Mouse (Mus musculus) layer of hippocampus, adult 9-11 months (tissue): ENCODE measurements around the gene Cdc5l.
"Not testable (repeated sequence)": the region's sequence is repeated elsewhere in the genome, so short reads cannot be mapped to it uniquely, and the experiment has no call there.

Source experiments
- DNase-seq: peaks from one replicate; pipeline ENCODE4 v3.0.0; 2022

The Cdc5l gene

DNA sequence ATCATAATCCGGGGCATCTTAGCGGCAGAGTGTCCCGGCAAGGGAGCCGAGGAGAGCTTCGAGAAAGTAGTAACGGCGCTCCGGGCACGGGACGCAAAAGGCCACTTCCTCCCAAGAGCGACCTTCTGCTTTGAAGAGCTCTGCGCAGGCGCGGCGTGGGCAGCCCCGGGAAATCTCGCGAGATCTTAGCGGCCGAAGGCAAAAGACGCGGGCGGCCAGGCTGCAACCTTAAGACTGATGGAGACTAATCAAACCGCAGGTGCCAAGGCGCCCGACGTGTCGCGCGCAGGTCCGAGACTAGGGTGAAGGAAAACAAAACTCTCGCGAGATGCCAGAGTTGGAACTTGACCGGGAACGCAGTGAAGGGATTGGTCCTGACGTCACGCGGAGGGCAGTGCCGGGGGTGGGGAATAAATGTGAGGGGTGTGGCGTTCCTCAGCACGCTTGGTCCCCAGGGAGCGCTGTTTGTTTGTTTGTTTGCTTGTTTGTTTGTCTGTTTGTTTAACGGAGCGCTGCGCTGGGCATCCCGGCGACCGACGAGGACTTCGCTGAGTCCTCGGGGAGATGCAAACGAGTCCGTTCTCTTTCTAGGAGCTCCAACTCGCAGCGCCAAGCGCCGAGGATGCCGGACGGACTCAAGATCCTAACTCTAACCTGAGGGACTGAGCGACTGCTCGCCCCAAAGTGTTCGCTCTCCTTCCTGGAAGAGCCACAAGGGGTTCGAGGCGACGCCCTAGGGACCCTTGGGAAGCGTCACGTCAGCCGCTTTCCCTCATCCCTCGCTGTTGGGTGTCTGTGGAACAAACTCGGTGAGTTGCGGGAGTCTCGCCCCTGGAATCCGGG is at the start of gene Cdc5l:
TSS of gene Cdc5l (minus strand) at position 319 of the 843 bp plus-strand sequence.
- DNase-seq = peak; percentile 98

DNA sequence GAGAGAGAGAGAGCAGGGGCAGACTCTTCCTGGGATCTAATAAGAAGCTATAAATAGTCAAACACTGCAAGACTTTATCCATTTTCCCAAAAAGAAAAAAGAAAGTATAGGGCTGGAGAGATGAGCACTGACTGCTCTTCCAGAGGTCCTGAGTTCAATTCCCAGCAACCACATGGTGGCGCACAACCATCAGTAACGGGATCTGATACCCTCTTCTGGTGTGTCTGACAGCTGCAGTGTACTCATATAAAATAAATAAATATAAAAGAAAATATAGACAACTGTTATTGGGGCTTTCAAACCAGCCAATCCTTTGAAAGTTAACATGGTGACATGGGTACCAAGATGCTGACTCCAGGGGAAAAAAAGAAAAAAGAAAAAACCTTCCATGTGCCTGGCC is 46.9 kb upstream of the Cdc5l start:
- no peak for DNase-seq

DNA sequence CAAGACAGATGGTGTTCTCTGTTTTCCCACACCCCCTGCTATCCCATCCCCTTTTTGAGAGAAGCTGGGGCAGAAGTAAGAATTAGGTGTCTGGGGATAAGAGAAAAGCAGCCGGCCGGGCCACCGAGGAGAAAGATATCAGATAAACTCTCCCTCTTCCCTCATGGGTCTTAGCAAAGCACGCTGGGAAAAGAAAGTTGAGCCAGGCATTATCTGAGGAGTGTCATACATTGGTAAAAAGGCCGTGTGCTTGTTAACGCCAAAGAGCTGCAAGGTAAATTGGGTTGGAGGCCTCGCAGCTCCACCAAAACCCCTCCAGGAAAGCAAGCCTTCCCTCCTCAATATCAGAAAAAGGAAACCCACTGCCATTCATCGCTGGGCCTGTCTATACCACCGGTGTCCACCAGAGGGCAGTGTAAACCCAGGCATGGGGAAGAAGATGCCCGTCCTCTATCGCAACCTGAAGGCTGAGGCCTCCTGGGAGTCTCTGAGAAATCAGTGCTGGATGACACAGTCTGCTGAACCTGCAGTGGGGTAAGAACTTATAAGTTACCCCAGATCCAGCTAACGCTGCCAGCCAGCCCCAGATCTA is 44.8 kb upstream of the Cdc5l start:
- peak; percentile 64 for DNase-seq

DNA sequence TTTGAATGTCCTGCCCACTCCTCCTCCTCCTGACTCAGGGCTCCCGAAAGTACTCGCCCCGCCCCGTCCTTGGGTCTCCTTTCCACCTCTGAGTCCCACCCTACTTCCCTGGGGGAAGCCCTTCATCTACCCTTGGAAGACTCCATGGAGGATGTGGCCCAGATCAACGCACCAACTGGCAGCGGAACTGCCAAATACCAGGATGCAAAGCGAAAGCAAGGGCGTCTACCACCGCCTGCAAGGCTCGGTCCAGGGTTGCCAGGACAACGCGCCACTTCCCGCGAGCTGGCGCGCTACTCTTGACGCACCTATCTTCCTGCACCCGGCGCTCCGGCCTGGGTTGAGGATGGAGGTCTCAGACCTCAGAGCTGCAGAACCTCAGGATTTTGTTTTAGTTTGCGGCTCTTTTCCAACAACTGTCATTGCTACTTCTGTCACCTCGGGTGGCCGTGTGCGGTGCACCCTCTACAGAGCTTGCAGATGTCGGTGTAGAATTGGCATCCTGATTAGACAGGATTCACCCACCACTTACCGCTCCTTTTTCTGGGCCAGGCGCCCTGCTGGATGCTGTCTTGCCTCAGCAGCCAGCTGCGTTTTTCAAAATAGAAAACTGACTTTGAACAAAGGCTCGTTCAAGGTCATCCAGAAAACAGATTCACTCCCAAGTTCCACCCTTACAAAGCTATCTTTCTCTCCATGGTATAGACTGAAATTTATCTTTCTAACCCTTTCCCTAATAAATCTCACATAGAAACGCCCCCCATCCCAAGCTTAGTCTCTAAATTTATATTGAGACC is 41.3 kb upstream of the Cdc5l start, which contains the start of gene Spats1:
TSS of gene Spats1 (minus strand) at position 747 of the 797 bp plus-strand sequence.
- peak; percentile 90 for DNase-seq

DNA sequence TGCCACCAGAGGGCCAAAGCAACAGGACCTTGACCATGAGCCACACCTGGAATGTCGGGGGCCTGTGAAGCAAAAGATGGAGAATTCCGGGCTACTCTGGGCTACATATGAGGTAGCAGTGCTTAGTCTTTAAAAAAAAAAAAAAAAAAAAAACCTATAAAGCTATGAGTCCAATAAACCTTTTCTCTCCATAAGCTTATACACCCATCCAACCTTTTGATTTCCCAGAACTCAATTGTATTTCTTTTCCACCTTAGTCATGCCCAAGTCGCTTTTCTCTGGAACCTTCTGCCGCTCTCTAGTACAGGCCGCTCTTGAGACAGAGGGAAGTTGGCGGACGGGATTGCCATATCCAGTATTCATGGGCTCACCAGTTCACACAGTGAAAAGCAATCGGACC is 40.6 kb upstream of the Cdc5l start:
- no peak for DNase-seq

DNA sequence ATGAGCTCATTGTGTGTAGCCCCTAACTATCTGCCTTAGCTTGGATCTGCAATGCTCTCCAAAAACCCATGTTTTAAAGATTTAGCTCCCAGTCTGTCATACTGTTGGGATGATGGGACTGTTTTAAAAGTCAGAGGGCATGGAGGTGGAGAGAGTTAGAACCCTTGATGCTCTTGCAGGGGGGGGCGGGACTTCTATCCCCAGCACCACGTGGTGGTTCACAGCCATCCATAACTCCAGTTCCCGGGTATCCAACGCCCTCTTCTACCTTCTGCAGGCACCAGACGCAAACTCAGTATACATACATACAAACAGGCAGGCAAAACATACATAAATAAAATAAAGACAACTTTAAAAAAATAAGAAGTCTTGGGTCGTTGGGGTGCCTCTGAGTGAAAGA is 40.1 kb upstream of the Cdc5l start:
- no peak for DNase-seq

DNA sequence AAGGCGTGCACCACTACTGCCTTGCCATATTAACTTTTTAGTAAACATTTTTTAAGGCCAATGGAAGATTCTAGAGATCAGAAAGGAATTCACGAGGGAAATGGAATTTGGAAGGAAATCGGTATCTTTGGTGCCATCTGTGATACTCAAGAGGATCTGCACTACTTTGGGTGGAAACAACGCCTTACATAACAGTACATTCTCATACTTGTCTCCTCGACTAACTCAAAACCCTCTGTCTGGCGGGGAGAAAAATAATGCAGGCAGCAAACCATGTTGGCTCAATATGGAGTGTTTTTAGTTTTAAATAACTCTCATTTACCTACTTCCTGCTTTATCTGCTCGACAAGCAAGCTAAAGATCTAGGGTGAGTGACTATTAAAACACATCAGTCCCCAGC is 37.2 kb upstream of the Cdc5l start:
- no peak for DNase-seq

DNA sequence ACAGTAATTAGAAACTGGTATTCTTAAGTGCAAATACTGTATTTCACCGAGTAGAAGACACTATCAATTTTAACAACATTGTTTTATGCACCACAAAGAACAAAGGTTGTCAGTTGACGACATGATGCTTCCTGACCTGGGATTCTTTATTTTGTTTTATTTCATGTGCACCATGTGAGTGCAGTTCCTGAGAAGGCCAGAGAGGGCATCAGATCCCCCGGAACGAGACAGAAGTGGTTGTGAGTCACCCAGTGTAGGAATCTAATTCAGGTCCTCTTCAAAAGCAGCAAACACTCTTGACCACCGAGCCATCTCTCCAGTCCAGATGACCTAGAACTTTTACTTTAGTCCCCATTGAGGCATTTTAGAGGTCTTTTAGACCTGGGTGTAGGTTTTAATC is 34.8 kb upstream of the Cdc5l start:
- DNase-seq = no peak

DNA sequence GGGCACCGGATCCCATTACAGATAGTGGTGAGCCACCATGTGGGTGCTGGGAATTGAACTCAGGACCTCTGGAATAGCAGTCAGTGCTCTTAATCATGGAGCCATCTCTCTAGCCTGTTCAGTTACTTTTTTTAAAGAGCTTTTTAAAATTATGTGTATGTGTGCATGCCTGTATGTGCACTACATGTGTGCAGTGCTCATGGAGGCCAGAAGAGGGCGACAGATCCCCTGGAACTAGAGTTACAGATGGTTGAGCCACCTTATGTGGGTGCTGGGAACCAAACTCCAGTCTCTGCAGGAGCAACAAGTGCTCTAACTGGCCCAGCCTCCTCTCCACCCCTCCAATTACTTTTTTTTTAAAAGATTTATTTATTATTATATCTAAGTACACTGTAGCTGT is 33.2 kb upstream of the Cdc5l start:
- no peak for DNase-seq

DNA sequence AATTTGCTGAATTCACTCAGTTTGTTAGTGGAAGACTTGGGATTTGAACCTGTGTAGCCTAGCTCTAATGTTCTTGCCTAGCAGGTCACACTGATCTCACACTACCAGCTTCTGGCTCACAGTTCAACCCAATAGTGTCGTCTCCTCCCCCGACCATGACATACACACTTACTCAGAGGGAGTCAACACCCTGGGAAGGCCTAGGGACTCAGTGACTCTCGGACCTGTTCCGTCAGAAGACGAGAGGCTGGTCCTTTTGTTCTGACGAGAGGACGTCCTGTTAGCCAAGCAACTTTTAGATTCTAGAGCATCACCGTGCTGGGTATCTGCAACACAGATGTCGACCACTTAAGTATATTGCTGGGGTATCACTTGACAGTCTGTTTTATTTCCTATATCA is 30.7 kb upstream of the Cdc5l start:
- no peak for DNase-seq

DNA sequence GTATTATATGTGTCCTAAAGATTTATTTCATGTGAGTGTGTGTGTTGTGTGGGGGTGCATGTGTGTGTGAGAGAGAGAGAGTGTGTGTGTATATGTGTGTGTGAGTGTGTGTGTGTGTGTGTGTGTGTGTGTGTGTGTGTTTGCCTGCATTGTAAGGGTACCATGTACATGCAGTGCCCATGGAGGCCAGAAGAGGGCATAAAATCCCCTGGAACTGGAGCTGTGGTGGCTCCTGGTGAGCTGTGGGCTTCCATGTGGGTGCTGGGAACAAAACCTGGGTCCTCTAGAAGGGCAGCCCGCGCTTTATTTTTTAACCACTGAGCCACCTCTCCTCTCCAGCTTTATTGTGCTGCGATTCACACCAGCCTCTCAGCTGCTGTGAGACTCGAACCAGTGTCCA is 29.0 kb upstream of the Cdc5l start:
- DNase-seq = no peak

DNA sequence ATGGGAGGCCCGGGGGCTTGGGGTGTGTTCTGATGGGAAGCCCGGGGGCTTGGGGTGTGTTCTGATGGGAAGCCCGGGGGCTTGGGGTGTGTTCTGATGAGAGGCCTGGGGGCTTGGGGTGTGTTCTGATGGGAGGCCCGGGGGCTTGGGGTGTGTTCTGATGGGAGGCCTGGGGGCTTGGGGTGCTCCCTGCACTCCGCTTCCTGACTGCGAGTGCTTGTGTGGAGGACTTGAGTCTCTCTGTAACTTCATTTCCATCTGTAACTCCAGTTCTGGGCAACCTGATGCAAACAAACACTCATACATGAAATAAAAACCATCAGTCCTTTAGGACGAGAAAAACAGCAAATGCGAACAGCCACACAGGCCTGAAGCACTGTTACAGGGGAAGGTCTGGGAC is 25.5 kb upstream of the Cdc5l start:
- DNase-seq = no peak

DNA sequence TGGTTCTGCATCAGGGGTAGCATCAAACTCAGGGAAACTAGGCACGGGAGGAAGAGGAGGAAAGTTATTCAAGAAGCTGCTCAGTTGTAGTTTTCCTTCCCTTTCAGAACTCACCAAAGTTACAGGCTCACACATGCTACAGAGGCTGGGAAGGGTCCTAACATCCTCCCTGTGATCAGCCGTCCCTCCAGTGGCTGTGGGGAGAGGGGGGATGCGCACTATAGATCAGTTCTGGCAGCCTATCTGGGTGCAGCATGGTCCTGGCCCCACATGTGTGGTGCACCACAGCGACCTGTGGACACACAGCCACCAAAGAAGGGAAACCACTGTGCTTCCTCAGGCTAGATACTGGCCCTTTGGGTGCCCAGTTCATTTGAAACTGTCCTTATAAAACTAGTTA is 25.0 kb upstream of the Cdc5l start:
- no peak for DNase-seq

DNA sequence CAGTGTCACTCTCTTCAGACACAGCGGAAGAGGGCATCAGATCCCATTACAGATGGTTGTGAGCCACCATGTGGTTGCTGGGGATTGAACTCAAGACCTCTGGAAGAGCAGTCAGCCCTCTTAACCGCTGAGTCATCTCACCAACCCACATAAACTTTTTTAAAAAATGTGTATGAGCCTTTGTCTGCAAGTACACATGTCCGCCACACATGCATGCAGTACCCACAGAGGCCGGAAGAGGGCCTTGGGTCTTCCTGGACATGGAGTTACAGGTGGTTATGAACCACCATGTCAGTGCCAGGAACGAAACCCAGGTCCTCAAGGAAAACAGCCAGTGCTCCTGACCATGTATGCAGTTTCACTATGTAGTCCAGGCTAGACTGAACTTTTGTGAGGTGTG is 23.9 kb upstream of the Cdc5l start:
- DNase-seq = no peak

DNA sequence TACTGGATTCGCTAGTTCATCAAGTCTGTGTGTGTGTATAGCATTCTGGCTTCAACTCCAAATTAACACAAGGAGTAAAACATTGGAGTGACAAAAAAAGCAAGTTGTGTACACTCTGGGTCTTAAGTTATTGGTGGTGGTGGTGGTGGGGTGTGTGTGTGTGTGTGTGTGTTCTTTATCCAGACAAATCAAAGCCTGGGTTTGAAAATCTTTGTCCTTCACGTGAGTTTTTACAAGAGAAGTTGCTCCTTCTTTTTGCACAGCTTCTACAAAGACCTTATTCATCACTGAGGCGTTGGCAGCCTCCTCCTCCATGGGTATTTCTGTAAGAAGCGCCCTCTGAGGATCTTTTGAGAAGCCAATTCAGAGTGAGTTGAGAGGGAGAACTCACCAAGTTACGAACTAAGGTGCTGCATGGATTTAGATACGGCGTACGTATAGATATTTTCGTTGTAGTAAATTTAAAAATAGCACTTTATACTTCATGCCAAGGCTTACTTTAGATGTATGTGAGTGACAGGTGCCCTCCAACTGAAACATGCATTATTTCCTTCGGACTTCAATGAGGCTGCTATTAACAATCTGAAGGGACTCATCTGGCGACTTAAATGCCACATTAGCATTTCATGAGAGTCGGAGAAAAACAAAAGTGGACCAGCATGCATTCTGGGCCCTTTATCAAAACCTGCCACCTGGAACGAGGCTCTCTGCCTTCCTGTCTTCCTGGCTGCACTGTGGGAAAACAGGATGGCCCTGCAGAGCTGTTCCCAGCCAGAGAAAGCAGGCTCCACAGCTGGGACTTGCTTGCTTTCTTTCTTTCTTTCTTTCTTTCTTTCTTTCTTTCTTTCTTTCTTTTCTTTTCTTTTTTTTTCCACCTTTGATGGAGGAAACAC is 23.0 kb upstream of the Cdc5l start:
- no peak for DNase-seq

DNA sequence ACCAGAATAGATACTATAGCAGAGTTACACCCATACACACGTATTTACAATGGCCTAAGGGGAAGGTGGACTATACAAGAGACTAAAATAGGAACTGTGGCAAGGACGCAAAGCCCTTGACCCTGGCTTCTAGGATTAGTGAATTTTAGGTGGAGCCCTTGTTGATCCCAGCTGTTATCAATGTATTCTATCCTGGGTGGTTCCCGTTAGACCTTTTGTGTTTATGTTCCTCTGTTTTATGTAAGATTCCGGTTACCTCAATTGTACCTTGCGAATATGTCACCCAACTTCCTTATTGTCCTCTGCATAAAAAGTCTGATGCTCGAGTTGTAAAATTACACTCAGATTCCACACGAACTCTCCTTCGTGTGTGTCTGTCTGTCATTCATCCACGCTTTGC is 22.2 kb upstream of the Cdc5l start:
- not testable (repeated sequence) for DNase-seq

DNA sequence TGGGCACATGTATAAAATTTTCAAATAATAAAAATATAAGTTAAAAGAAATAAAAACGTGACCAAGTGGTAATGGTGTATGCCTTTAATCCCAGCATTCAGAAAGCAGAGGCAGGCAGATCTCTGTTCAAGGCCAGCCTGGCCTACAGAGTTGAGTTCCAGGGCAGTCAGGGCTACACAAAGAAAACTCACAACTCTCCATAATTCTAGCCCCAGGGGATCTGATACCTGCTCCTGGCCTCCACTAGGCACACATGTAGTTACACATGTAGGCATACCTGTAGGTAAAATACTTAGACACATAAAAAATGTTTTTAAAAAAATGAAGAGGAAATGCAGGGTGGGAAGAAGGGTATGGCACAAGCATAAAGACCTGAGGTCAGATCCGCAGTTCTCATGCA is 21.3 kb upstream of the Cdc5l start:
- no peak for DNase-seq

DNA sequence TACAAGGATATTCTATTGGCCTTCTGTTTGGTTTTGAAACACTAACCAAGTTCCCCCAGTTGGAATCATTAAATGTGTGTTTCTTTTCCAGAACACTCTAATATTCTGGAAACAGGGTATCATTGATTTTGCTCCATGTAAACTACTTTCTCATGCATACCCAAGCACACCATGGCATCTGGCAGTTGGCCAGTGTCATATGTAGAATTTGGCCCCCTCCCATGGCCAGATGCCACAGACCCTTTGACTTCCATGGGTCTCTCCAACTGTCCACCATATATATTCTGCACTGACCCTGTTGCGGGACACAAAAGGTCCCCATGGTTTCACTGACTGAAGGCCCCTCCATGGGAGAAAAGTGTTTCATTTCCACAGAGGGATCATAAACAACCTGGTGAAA is 18.7 kb upstream of the Cdc5l start:
- DNase-seq = no peak

DNA sequence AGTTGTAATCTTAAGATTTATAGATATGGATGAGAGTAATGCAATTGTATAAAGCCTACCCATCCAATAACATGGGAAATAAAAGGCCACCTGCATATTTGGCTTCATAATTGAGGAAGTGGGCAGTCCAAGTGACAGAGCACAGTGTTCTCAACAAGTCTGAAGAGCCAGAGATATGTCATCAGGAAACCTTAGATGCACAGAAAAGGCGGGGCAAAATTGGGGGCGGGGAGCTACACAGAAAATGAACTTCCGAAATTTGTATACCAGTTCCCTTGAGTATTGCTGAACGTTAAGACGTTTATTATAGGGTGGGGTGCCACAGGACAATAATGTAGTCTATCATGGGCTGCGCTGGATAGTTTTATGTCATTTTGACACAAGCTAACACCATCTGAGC is 16.6 kb upstream of the Cdc5l start:
- no peak for DNase-seq

DNA sequence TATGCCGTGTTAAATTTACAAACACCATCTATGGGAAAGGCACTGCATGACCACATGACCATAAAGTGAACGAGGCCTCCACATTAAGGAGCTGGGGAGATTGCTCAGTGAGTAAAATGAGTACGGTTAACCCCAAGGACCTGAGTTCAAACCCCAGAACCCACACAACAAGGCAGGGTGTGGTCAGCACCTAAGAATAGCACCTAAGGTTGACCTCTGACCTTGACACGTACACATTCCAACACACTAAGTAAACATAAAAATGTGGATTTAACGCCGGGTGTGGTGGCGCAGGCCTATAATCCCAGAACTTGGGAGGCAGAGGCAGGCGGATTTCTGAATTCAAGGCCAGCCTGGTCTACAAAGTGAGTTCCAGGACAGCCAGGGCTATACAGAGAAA is 16.0 kb upstream of the Cdc5l start:
- DNase-seq = no peak

DNA sequence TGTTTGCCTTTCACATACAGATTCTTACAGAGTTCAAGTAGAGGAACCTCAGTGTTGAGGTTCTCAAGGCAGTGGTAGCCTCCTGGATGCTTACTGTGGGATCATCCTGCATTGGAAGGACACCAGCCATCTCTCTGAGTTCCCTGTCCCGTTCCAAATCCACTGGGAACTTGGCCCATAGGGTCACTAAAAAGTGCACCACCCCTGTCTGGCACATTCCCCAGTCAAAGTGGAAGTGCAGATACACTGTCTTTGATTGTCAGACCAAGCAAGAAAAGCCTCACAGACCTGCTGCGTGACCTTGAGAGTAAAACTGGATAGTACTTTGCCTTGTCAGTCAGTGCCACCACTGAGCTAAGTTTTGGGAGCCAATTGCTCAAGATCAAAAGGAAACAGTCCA is 13.5 kb upstream of the Cdc5l start:
- DNase-seq = no peak

DNA sequence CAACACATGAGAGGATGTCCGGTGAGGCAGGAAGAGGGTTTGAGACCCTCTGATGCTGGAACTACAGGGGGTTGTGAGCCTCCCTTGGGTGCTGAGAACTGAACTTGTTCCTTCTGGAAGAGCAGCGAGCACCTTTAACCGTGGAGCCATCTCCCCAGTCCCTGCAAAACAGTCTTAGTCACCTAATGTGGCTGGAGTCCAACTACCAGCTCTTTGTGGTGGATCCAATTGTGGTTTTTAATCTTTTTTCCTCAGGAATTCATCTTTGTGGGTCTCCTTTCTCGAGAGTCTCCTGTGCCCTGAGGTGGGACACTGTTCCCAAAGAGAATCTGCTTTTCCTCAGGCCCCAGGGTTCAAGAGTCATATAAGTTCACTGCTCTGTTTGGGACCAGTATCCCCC is 12.4 kb upstream of the Cdc5l start:
- DNase-seq = no peak

DNA sequence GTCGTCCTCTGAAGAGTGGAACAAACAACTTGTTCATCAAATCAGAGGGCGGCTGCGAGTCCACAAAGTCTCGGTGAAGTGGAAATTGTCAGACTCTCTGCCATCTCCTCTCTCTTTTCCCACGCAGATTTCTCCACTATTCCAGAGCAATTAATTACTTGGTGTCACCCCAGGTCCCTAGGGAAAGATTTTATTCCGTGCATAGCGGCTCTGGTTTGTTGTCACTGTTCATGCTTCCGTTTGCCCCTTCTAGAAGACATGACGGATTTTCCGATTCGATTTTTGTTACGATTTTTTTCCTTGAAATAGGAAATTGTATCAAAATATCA is 689 bp upstream of the Cdc5l start:
- no peak for DNase-seq
